Mouse (Mus musculus) hindbrain, embryonic 13.5 days (tissue): ENCODE results near the gene Ppp4r2. TPM values are rescaled to one million over a fixed set of nuclear protein-coding genes. Genes with fewer than 3 reads are reported as not detected.

ENCODE experiments used
- ATAC-seq: fragments of 200-750 bp; cut with Nextera tagmentation; 2 replicates; pipeline ENCODE4 v1.8.0; 2017; ENCODE audit warnings: moderate TSS enrichment; ENCODE audit not compliant: low FRiP score
- H3K27ac ChIP-seq: fragments of 300-500 bp; sonication (generic); 2 replicates; pipeline ENCODE4 v1.5.1; 2015; ENCODE audit warnings: inconsistent platforms, mild to moderate bottlenecking, moderate library complexity
- H3K27me3 ChIP-seq: fragments of 300-500 bp; sonication (generic); 2 replicates; pipeline ENCODE4 v1.6.1; 2015; ENCODE audit warnings: mild to moderate bottlenecking, inconsistent platforms
- H3K36me3 ChIP-seq: fragments of 300-500 bp; sonication (generic); 2 replicates; pipeline ENCODE4 v1.6.1; 2015; ENCODE audit warnings: mild to moderate bottlenecking, inconsistent platforms
- H3K4me1 ChIP-seq: fragments of 300-500 bp; sonication (generic); replicated peaks from 2 replicates; pipeline ENCODE4 v1.6.1; 2015; ENCODE audit warnings: inconsistent platforms
- H3K4me2 ChIP-seq: fragments of 300-500 bp; sonication (generic); 2 replicates; pipeline ENCODE4 v1.6.1; 2015; ENCODE audit warnings: inconsistent platforms, mild to moderate bottlenecking, moderate library complexity
- H3K4me3 ChIP-seq: fragments of 300-500 bp; sonication (generic); 2 replicates; pipeline ENCODE4 v1.5.1; 2015; ENCODE audit warnings: mild to moderate bottlenecking, inconsistent platforms
- H3K9ac ChIP-seq: fragments of 300-500 bp; sonication (generic); 2 replicates; pipeline ENCODE4 v1.6.1; 2015; ENCODE audit warnings: mild to moderate bottlenecking, inconsistent platforms
- H3K9me3 ChIP-seq: fragments of 300-500 bp; sonication (generic); 2 replicates; pipeline ENCODE4 v1.6.1; 2016; ENCODE audit warnings: inconsistent platforms
- WGBS: fragments of 180-500 bp; shearing (Covaris S2); methylation state at CpG from one replicate; pipeline ENCODE4 v1.1.7; 2015; 5-methylcytosine and 5-hydroxymethylcytosine counted together
- polyA plus RNA-seq: library from polyadenylated mRNA; unstranded; fragments of >200 nt; fragmentation: Nextera tagmentation; extraction: Ambion mirVana; gene quantifications from 2 replicates; pipeline ENCODE4 v1.2.1, GENCODE M21; 2015

Ppp4r2 gene
- polyA plus RNA-seq, 1 experiment from 2014 or later, result 20.9 TPM

DNA sequence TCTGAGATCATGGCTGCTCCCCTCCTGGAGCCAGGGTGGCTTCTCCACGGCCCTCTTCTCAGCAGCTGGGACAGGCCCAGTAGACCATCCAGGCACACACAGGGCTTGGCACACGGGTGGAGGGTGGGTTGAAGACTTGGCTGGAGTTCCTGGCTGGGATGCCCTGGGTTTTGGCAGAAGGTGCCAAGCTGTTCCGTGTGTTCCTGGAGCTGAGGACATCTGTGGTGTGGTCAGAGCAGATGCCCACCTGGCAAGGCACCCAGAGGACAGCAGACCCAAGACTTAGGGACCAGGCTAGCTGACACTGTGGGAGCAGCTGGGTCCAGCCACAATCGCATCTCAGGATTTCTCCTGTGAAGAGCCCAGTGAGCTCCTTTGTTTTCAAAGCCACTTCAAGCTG, 59.1 kb downstream of the Ppp4r2 start:
- 74% methylated on average over 4 of the region's 4 CpGs for WGBS
- no peak overlapping the region for H3K9ac ChIP-seq
- peak; percentile 68; the same call in 1 of the 2 replicates for ATAC-seq

DNA sequence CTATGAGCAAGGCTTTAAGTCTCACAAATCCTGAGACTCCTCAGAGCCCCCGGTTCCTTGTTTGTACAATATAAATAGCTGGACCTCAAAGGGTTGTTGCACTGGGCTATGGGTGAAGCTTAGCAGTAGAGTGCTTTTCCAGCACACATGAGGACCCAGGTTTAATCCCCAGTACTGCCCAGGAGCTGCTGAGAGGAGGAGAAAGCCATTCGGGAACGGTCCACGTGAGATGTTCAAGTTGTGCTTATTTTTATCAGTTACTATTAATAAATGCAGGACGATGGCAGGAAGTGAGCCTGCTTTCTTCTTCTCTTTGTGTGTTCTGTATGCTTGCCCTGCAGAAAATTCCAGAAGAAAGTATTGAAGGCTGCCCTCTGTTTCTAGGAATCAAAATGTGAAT, 59.7 kb downstream of the Ppp4r2 start:
- WGBS, result 88% methylated on average over 5 of the region's 5 CpGs
- ATAC-seq, result no peak

More for the DNA sequence above, 59.1 kb downstream of the Ppp4r2 start:
- Histone ChIP-seq H3K4me2 (no peak overlapping the region), H3K9me3 (no peaks in the 10 kb centered on the region), H3K27me3 (no peaks in the 10 kb centered on the region), H3K36me3 (no peaks in the 10 kb centered on the region), H3K4me3 (no peak overlapping the region), H3K27ac (no peak overlapping the region), H3K4me1 (peaks cover 3% of the 10 kb centered on the region; the same call in 1 of the 2 replicates)

DNA sequence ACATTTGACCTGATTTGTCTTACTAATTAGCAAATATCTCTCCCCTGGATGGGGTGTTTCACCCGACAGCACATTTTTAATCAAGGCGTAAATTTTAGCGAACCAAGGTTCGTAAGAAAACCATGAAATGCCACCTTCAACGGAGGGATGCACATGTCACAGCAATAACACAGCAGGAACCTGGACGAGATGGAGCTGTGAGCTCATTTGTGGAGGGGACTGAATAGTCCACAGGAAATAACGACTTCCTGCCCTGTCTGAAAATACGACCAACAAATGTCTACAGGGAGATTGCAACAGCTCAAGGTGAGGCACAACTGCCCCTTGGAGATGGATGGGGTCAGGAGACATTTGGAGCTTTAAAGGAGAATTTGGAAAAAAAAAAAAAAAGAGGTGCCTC, 61.8 kb downstream of the Ppp4r2 start:
- peaks cover 3% of the 10 kb centered on the region; the same call in 1 of the 2 replicates for H3K4me1 ChIP-seq
- H3K9ac ChIP-seq, result no peak overlapping the region
- H3K9me3 ChIP-seq, result no peaks in the 10 kb centered on the region
- no peak overlapping the region for H3K4me3 ChIP-seq
- H3K27me3 ChIP-seq, result no peaks in the 10 kb centered on the region
- WGBS, result 54% methylated on average over 8 of the region's 8 CpGs
- no peak overlapping the region for H3K4me2 ChIP-seq
- no peak for ATAC-seq
- no peak overlapping the region for H3K27ac ChIP-seq
- H3K36me3 ChIP-seq, result no peaks in the 10 kb centered on the region

More for the DNA sequence above, 59.7 kb downstream of the Ppp4r2 start:
- no peak overlapping the region for H3K27ac ChIP-seq
- H3K4me1 ChIP-seq, result peaks cover 3% of the 10 kb centered on the region; the same call in 1 of the 2 replicates
- H3K36me3 ChIP-seq, result no peaks in the 10 kb centered on the region
- H3K27me3 ChIP-seq, result no peaks in the 10 kb centered on the region
- no peak overlapping the region for H3K9ac ChIP-seq
- H3K4me3 ChIP-seq, result no peak overlapping the region
- H3K9me3 ChIP-seq, result no peaks in the 10 kb centered on the region
- no peak overlapping the region for H3K4me2 ChIP-seq

DNA sequence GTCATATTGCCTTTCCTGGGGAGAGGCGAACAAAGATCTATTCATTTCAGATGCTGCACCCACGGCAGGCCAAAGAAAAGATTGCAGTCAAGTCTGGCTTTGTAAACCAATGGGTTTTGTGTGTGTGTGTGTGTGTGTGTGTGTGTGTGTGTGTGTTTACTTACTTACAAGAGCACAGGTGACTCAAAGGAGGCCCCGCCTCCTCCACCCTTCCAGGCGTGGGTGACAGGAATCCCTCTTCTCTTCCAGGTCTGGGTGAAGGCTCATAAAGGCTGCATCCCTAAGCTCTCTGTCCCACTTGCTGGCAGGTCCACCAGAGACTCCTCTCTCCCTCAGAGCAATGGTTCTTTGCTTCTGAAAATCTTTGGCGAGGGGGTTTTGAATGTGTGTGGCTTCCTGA, 63.5 kb downstream of the Ppp4r2 start:
- Histone ChIP-seq H3K4me3 (no peak overlapping the region), H3K36me3 (no peaks in the 10 kb centered on the region), H3K27me3 (no peaks in the 10 kb centered on the region), H3K4me1 (peaks cover 3% of the 10 kb centered on the region; the same call in 1 of the 2 replicates), H3K4me2 (no peak overlapping the region), H3K9me3 (no peaks in the 10 kb centered on the region), H3K27ac (no peak overlapping the region), H3K9ac (no peak overlapping the region)
- no peak for ATAC-seq
- WGBS, result 63% methylated on average over 5 of the region's 5 CpGs

DNA sequence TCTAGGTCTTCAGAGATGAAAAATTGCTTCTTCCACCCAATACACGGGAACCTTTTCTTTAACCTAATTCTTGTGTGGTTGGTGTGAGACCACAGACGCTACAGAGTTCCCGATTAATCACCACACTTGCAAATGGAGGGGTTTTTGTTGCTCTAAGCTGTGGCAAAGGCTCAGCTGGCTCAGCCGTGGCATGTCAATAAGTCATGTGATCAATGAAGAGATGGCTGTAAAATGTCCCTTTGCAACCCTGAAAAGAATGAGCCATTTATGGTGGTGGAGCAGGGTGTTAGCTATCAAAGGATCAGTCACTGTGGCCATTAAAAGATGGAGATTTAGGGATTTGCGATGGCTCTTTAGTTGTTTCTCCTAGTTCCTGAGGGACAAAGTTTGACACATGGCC, 71.0 kb downstream of the Ppp4r2 start:
- WGBS, result 43% methylated on average over 5 of the region's 5 CpGs
- ATAC-seq, result no peak
- Histone ChIP-seq H3K9me3 (no peaks in the 10 kb centered on the region), H3K36me3 (no peaks in the 10 kb centered on the region), H3K4me2 (no peak overlapping the region), H3K9ac (no peak overlapping the region), H3K27me3 (no peaks in the 10 kb centered on the region), H3K4me1 (no peaks in the 10 kb centered on the region), H3K4me3 (no peak overlapping the region), H3K27ac (no peak overlapping the region)

DNA sequence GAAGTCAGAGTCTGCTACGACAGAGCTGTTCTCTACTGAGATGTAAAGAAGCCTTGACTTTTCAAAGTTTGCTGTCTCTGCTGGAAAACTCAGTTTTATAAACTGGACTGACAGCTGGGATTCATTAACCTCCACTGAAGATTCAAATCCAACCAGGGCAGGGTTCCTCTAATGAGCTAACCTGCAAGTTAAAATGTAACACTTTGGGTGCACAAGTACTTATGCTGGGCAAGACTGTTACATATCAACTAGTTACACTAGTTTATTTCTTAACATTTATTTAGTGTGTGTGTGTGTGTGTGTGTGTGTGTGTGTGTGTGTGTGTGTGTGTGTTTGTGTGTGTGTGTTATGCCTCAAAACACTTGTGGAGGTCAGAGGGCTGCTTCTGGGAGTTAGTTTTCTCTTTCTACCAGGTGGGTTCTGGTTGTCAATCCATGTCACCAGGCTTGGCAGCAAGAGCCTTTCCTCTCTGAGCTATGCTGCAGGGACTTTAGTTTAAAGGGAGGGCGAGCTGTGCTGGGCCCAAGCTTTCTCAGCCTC, 76.8 kb downstream of the Ppp4r2 start:
- H3K27me3 ChIP-seq, result no peaks in the 10 kb centered on the region
- H3K4me3 ChIP-seq, result no peak overlapping the region
- no peaks in the 10 kb centered on the region for H3K9me3 ChIP-seq
- no peak overlapping the region for H3K9ac ChIP-seq
- no peak overlapping the region for H3K27ac ChIP-seq
- no peak for ATAC-seq
- H3K4me2 ChIP-seq, result no peak overlapping the region
- no peaks in the 10 kb centered on the region for H3K36me3 ChIP-seq
- H3K4me1 ChIP-seq, result peaks cover 6% of the 10 kb centered on the region; the same call in 1 of the 2 replicates
- 76% methylated on average over 2 of the region's 2 CpGs for WGBS

Other genes with a start within 250 kb of the Ppp4r2 start
- 10.7 and 10.9 TPM in 2 replicates for gene Shq1, start 162.5 kb upstream of the Ppp4r2 start, polyA plus RNA-seq
- gene Gxylt2, start 128.9 kb upstream of the Ppp4r2 start, polyA plus RNA-seq, result 2.2 TPM in 2 replicates